Mouse (Mus musculus) heart, adult 2 months (tissue): Measurements from ENCODE around the gene Thsd4. TPM values are rescaled to one million over a fixed set of nuclear protein-coding genes. Genes with fewer than 3 reads are reported as not detected.
A peak's percentile ranks its signal among the peaks of the same experiment; 100 is the strongest.

Experiments
- DNase-seq, 2 experiments: peaks; one replicate each; pipeline ENCODE4 v3.0.0; 2021
- H3K27ac ChIP-seq: fragments of 200-600 bp; 2 replicates; pipeline ENCODE4 v1.8.1; 2022
- H3K27me3 ChIP-seq: fragments of 200-500 bp; 2 replicates; pipeline ENCODE4 v1.6.1; 2012; ENCODE audit warnings: mild to moderate bottlenecking, low read length, inconsistent platforms, mixed read lengths; ENCODE audit not compliant: control insufficient read depth, insufficient read depth
- H3K36me3 ChIP-seq: fragments of 200-500 bp; 2 replicates; pipeline ENCODE4 v1.6.1; 2012; ENCODE audit warnings: low read length, inconsistent platforms; ENCODE audit not compliant: control insufficient read depth, insufficient read depth
- H3K4me1 ChIP-seq: fragments of 200-500 bp; 2 replicates; pipeline ENCODE4 v1.6.1; 2011; ENCODE audit warnings: low read length; ENCODE audit not compliant: control insufficient read depth, insufficient read depth
- H3K4me3 ChIP-seq: fragments of 200-600 bp; 2 replicates; pipeline ENCODE4 v1.8.1; 2022
- H3K79me2 ChIP-seq: fragments of 200-500 bp; replicated peaks from 2 replicates; pipeline ENCODE4 v1.6.1; 2012; ENCODE audit warnings: mild to moderate bottlenecking, inconsistent platforms, low read length, moderate library complexity, mixed read lengths; ENCODE audit not compliant: control insufficient read depth, insufficient read depth
- H3K9ac ChIP-seq: fragments of 200-500 bp; 2 replicates; pipeline ENCODE4 v1.6.1; 2012; ENCODE audit warnings: low read depth, mild to moderate bottlenecking, control low read depth, inconsistent platforms, low read length, mixed read lengths
- CTCF ChIP-seq: fragments of 200-600 bp; IDR thresholded peaks from 2 replicates; pipeline ENCODE4 v1.8.1; 2022; ENCODE audit warnings: antibody characterized with exemption, mild to moderate bottlenecking, moderate library complexity
- EP300 ChIP-seq: fragments of 200-500 bp; IDR thresholded peaks from 2 replicates; pipeline ENCODE4 v1.6.1; 2011; ENCODE audit warnings: low read depth, low read length, control low read depth; ENCODE audit not compliant: insufficient read depth
- POLR2A ChIP-seq: fragments of 200-500 bp; IDR thresholded peaks from 2 replicates; pipeline ENCODE4 v1.6.1; 2011; ENCODE audit warnings: mild to moderate bottlenecking, low read depth, low read length, control low read depth; ENCODE audit not compliant: insufficient read depth
- WGBS: fragments of 180-500 bp; shearing (Covaris S2); methylation state at CpG from one replicate; pipeline ENCODE4 v1.1.7; 2018; 5-methylcytosine and 5-hydroxymethylcytosine counted together
- intact Hi-C: fragments of 180-260 bp; cut with DNase I; formaldehyde crosslinking; loops from one replicate; pipeline ENCODE4 v1.15.1; 2025
- polyA plus RNA-seq: library from polyadenylated mRNA; depleted of rRNA; stranded (reverse); fragments of >200 nt; gene quantifications from 2 replicates; pipeline ENCODE4 v1.2.3, GENCODE M21; 2012
- total RNA-seq, 2 experiments: library from RNA; stranded (reverse); gene quantifications; 2 replicates each; pipeline ENCODE4 v1.2.3; 2021

The Thsd4 gene
- total and polyA plus RNA-seq, 3 experiments = 3.5 to 5.2 (median 4.3) TPM

DNA sequence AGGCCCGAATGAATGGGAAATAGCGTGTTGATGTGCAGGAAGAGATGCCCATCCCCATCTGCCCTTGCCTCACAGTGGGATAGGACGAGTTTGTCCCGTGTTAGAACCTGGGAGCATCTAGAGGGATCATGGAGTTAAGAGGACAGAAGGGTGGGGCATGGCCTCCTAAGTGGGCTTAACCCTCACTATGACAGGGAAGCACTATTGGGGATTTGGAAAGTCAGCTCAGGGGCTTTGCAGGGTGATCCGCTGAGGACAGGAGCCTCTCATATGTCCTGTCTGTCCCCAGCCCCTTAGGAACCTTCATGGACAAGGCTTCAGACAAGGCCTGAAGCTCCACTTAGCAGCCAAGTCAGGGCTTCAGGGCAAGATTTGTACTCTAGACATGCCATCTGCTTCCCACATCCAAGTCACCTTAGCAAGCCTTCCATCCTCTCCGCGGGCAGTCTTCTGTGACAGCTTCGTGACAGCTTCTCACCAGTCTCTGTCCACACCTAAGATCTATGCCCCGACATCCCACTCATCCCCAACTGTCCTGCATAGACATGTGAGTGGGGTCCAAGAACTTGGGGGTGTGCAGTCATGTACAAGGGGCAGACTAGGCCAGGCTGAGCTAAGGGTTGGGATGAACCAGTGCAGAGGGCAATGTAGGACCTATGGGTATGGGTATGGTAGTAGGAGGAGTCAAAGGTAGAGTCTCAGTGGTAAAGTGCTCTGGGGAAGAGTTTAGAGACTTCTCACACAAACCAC lies 570.7 kb downstream of the Thsd4 start:
- no peak for TF ChIP-seq POLR2A
- no peak for TF ChIP-seq EP300
- no peak for TF ChIP-seq CTCF
- H3K9ac ChIP-seq = no peak overlapping the region
- no peaks in the 10 kb centered on the region for H3K79me2 ChIP-seq
- no peak overlapping the region for H3K4me3 ChIP-seq
- no peaks in the 10 kb centered on the region for H3K27me3 ChIP-seq
- H3K4me1 ChIP-seq = no peaks in the 10 kb centered on the region
- DNase-seq = peak in 1 of 2 experiments; percentile 10
- H3K27ac ChIP-seq = no peak overlapping the region
- no peaks in the 10 kb centered on the region for H3K36me3 ChIP-seq
- intact Hi-C loops = no loop called here
- 88% methylated on average over 9 of the region's 9 CpGs for WGBS

DNA sequence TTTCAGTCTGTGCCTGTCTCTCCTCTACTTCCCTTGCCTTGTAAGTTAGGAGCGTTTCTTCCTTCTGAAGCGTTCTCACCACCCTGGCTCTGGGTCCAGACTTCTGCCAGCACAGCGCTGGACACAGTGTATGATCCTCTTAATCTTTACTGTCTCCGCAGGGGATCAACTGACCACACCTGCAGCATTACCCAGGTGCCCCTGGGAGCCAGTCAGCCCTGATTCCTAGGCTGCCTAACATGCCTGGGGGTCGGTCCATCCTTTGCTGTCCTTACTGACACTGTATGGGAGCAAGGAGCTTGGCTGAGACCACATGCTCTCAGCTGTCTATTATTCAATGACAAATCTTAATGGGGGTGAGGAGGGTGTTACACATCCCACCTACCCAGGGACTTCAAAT lies 571.9 kb downstream of the Thsd4 start:
- peak in 1 of 2 experiments; percentile 6 for DNase-seq
- no peaks in the 10 kb centered on the region for H3K4me1 ChIP-seq
- no peaks in the 10 kb centered on the region for H3K36me3 ChIP-seq
- H3K79me2 ChIP-seq = no peaks in the 10 kb centered on the region
- H3K9ac ChIP-seq = no peak overlapping the region
- WGBS = 85% methylated on average over 5 of the region's 5 CpGs
- intact Hi-C loops = no loop called here
- no peak overlapping the region for H3K27ac ChIP-seq
- H3K27me3 ChIP-seq = no peaks in the 10 kb centered on the region
- TF ChIP-seq CTCF = no peak
- TF ChIP-seq POLR2A = no peak
- no peak for TF ChIP-seq EP300
- no peak overlapping the region for H3K4me3 ChIP-seq

GRCm38 (mm10) chr9:59949511-59949910 lies 572.3 kb downstream of the Thsd4 start:
- WGBS = 75% methylated on average over 6 of the region's 6 CpGs
- Histone ChIP-seq H3K4me1 (no peaks in the 10 kb centered on the region), H3K79me2 (no peaks in the 10 kb centered on the region), H3K27ac (no peak overlapping the region), H3K9ac (no peak overlapping the region), H3K27me3 (no peaks in the 10 kb centered on the region), H3K4me3 (no peak overlapping the region), H3K36me3 (no peaks in the 10 kb centered on the region)
- TF ChIP-seq EP300 (no peak), CTCF (no peak), POLR2A (no peak)
- DNase-seq = peak in 1 of 2 experiments; percentile 8
- intact Hi-C loops = no loop called here

GRCm38 (mm10) chr9:59948691-59949250 lies 573.1 kb downstream of the Thsd4 start:
- 86% methylated on average over 17 of the region's 17 CpGs for WGBS
- H3K9ac ChIP-seq = no peak overlapping the region
- no peaks in the 10 kb centered on the region for H3K4me1 ChIP-seq
- no peak overlapping the region for H3K27ac ChIP-seq
- DNase-seq = peak in 1 of 2 experiments; percentile 8
- intact Hi-C loops = no loop called here
- no peaks in the 10 kb centered on the region for H3K36me3 ChIP-seq
- no peaks in the 10 kb centered on the region for H3K79me2 ChIP-seq
- H3K4me3 ChIP-seq = no peak overlapping the region
- TF ChIP-seq EP300 = no peak
- TF ChIP-seq POLR2A = no peak
- no peak for TF ChIP-seq CTCF
- H3K27me3 ChIP-seq = no peaks in the 10 kb centered on the region

DNA sequence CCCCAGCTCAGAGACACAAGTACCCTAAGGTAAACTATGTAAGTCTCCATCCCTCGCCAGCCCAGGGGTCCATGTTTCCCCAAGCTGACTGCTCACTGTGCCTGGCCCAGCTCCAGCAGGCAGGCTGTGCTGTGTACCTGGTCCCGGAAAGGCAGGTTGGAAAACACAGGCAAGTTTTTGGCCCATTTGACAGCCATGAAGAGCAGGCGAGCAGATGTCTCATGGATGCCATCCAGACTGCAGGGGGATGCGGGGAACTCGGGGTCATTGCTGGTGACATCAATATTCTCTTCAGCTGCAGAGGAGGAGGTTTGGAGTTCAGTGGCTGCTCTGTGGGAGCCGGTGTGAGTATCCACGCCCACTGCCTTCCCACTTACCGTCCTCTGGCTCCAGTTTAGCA lies 573.6 kb downstream of the Thsd4 start:
- no peaks in the 10 kb centered on the region for H3K36me3 ChIP-seq
- no peak overlapping the region for H3K9ac ChIP-seq
- no peak overlapping the region for H3K4me3 ChIP-seq
- TF ChIP-seq CTCF (no peak), POLR2A (no peak), EP300 (no peak)
- intact Hi-C loops = no loop called here
- H3K4me1 ChIP-seq = no peaks in the 10 kb centered on the region
- 67% methylated on average over 8 of the region's 8 CpGs for WGBS
- H3K27me3 ChIP-seq = no peaks in the 10 kb centered on the region
- no peak overlapping the region for H3K27ac ChIP-seq
- H3K79me2 ChIP-seq = no peaks in the 10 kb centered on the region
- peak in 1 of 2 experiments; percentile 8 for DNase-seq

GRCm38 (mm10) chr9:59947271-59947670 lies 574.6 kb downstream of the Thsd4 start:
- Histone ChIP-seq H3K27ac (no peak overlapping the region), H3K4me3 (no peak overlapping the region), H3K27me3 (no peaks in the 10 kb centered on the region), H3K79me2 (no peaks in the 10 kb centered on the region), H3K4me1 (no peaks in the 10 kb centered on the region), H3K9ac (no peak overlapping the region), H3K36me3 (no peaks in the 10 kb centered on the region)
- 69% methylated on average over 8 of the region's 8 CpGs for WGBS
- DNase-seq = peak in 1 of 2 experiments; percentile 11
- TF ChIP-seq POLR2A (no peak), CTCF (no peak), EP300 (no peak)
- intact Hi-C loops = no loop called here
